ENCODE assay signal across 8 mouse cellular contexts in genomic region chr19:44283157-44284024, GRCm38 (mm10). TPM values are rescaled to one million over a fixed set of nuclear protein-coding genes. Genes with fewer than 3 reads are reported as not detected.
A peak's percentile ranks its signal among the peaks of the same experiment; 100 is the strongest.
DNase-seq lines count a peak whose midpoint lies in the region; ATAC-seq and TF ChIP-seq lines count a peak whose summit lies in the region.

No protein-coding gene starts in this region.

- H3K9ac ChIP-seq in limb, embryonic 12.5 days (replicated peaks), result peak overlapping the region; percentile 38

- ATAC-seq in limb, embryonic 12.5 days (ENCODE audit: insufficient number of reproducible peaks, insufficient read depth, low FRiP score, low TSS enrichment, low read depth), result no peak
- no peak for ATAC-seq in cerebellum, adult (ENCODE audit: insufficient number of reproducible peaks, low FRiP score, low TSS enrichment)
- ATAC-seq in megakaryocyte progenitor cell, adult 5-6 weeks (replicated peaks; ENCODE audit: poor library complexity), result no peak

- H3K4me1 ChIP-seq in thymus, adult 2 months (replicated peaks; ENCODE audit: control insufficient read depth, insufficient read depth, low read length), result peaks cover 46% of the 10 kb centered on the region
- H3K4me1 ChIP-seq in limb, embryonic 12.5 days (replicated peaks), result peaks cover 48% of the 10 kb centered on the region

- no peak for TF ChIP-seq CTCF in thymus, adult 2 months (IDR thresholded peaks at IDR 0.05; ENCODE audit: borderline replicate concordance, control insufficient read depth, extremely low read depth, insufficient read depth, low read length, poor library complexity)

- no peaks in the 10 kb centered on the region for H3K36me3 ChIP-seq in thymus, adult 2 months (ENCODE audit: control insufficient read depth, insufficient read depth, low read length)
- no peaks in the 10 kb centered on the region for H3K36me3 ChIP-seq in limb, embryonic 12.5 days
- H3K36me3 ChIP-seq in splenic B cell, adult 2 months (ENCODE audit: control insufficient read depth, insufficient read depth, low read length, poor library complexity, severe bottlenecking), result no peaks in the 10 kb centered on the region

- no peaks in the 10 kb centered on the region for H3K27me3 ChIP-seq in thymus, adult 2 months (ENCODE audit: control insufficient read depth, insufficient read depth, low read length)
- H3K27me3 ChIP-seq in limb, embryonic 12.5 days, result no peaks in the 10 kb centered on the region
- H3K27me3 ChIP-seq in splenic B cell, adult 2 months (ENCODE audit: control insufficient read depth, insufficient read depth, low read length, poor library complexity, severe bottlenecking), result no peaks in the 10 kb centered on the region

- 0 out of 2 replicates have a peak overlapping the region, but pooled peaks have one; percentile 9 for H3K4me3 ChIP-seq in thymus, adult 2 months (ENCODE audit: control insufficient read depth, insufficient read depth, low read length)
- peak overlapping the region; percentile 38 for H3K4me3 ChIP-seq in limb, embryonic 12.5 days (replicated peaks)

- no peak for TF ChIP-seq POLR2A in thymus, adult 2 months (IDR thresholded peaks at IDR 0.05; ENCODE audit: control insufficient read depth, extremely low read depth, insufficient read depth, low read length, poor library complexity)

- peak overlapping the region; percentile 97 for H3K27ac ChIP-seq in thymus, adult 2 months (ENCODE audit: control insufficient read depth, insufficient read depth, low read length)
- H3K27ac ChIP-seq in limb, embryonic 12.5 days, result peak overlapping the region; percentile 97

- 46% methylated on average over 15 of the region's 15 CpGs for WGBS in thymus, adult 2 months
- WGBS in limb, embryonic 12.5 days, result 25% methylated on average over 15 of the region's 15 CpGs

- DNase-seq in embryo, embryonic 11 days, result peak; percentile 28
- DNase-seq in embryo, embryonic 10 days (ENCODE audit: low spot score), result no peak
- peak; percentile 28 for DNase-seq in thymus, adult 2 months
- no peak for DNase-seq in thymus, adult 18-20 months
- DNase-seq in splenic B cell, adult 2 months (ENCODE audit: low read depth, low spot score), result peak; percentile 88

- H3K4me2 ChIP-seq in limb, embryonic 12.5 days, result peak overlapping the region; percentile 61

- no peaks in the 10 kb centered on the region for H3K9me3 ChIP-seq in limb, embryonic 12.5 days

RNA-seq across cellular contexts. Expression of gene Scd2, which starts 10.1 kb away (rescaled TPM):
- 261 and 320 TPM in 2 replicates for polyA plus RNA-seq in thymus, adult 2 months (2012; rRNA removed)
- polyA plus RNA-seq in limb, embryonic 12.5 days (2016; fragmentation: Nextera tagmentation; extraction: Ambion mirVana), result 304 and 317 TPM in 2 replicates
- total RNA-seq in megakaryocyte progenitor cell, adult 5-6 weeks (2015), result 95.4 and 101 TPM in 2 replicates
- 88.5 and 107 TPM in 2 replicates for total RNA-seq in megakaryocyte progenitor cell, adult 5-6 weeks (2017)

RNA-seq across cellular contexts. Expression of gene Scd4, which starts 49.5 kb away (rescaled TPM):
- 2.2 and 2.7 TPM in 2 replicates for polyA plus RNA-seq in thymus, adult 2 months (2012; rRNA removed)
- polyA plus RNA-seq in limb, embryonic 12.5 days (2016; fragmentation: Nextera tagmentation; extraction: Ambion mirVana), result 0.06 TPM in 1 of 2 replicates, not detected in the other
- 0.35 TPM in 1 of 2 replicates, not detected in the other for total RNA-seq in megakaryocyte progenitor cell, adult 5-6 weeks (2015)
- total RNA-seq in megakaryocyte progenitor cell, adult 5-6 weeks (2017), result not detected in 2 replicates

Comparison
In these comparisons a context has a peak if more than half of its experiments do, and no peak if none do; other contexts are left out.
1. DNase-seq: peak in embryo, embryonic 11 days (single experiment), thymus, adult 2 months (single experiment) and splenic B cell, adult 2 months (single experiment); none in embryo, embryonic 10 days (single experiment) and thymus, adult 18-20 months (0 of 2).